Mouse (Mus musculus) hindlimb bud, embryonic 11.5 days (tissue): ENCODE data around the gene Hnrnpa1.
A peak's percentile ranks its signal among the peaks of the same experiment; 100 is the strongest.
"Not testable (repeated sequence)": the region's sequence is repeated elsewhere in the genome, so short reads cannot be mapped to it uniquely, and the experiment has no call there.

Experiments
- DNase-seq: peaks from one replicate; pipeline ENCODE4 v3.0.0-alpha.2; 2012; ENCODE audit warnings: low read depth, low spot score; ENCODE audit errors: extremely low spot score

Hnrnpa1 gene

DNA sequence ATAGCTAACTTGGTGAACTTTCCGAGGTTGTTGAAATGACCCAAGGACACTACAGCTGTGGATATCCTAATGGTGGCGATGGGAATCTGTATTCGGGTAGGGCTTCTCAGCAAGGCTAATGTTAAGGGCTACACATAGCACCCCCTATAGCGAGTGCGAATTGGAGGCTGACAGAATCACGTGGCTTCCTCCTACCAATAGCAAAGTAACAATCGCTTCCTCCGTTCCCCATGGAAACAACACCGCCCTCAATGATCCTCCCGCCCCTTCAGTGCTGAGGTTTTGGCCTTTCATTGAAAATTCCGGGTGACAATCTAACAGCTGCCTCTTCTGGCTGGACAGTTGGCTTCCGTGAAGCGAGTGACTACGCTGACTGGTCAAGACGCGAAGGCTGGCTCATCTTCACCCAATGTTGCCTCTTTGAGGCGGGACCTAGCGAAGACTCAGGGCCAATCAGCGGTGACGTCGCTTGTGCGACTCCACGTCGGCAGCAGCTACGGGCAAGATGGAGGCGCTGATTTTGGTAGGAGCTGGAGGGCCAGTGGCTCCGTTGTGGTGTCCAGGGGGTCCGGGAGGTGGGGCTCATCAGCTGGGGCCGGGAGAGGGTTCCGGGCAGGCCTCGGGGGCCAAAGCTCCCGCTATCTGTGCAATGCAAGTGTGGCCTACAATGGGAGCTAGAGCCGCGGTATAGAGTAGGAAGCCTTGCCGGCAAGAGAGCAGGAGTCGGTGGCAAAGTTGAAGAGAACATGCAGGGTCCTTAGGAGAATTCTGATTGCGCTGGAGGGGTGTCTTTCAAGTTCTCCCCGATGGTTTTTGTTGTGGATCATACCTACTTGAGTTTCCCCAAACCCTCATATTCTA lies 32.4 kb downstream of the Hnrnpa1 start, which contains the start of gene Copz1:
Gene Copz1 (plus strand): TSS at position 296 of the 861 bp plus-strand sequence.
- peak; percentile 99 for DNase-seq

DNA sequence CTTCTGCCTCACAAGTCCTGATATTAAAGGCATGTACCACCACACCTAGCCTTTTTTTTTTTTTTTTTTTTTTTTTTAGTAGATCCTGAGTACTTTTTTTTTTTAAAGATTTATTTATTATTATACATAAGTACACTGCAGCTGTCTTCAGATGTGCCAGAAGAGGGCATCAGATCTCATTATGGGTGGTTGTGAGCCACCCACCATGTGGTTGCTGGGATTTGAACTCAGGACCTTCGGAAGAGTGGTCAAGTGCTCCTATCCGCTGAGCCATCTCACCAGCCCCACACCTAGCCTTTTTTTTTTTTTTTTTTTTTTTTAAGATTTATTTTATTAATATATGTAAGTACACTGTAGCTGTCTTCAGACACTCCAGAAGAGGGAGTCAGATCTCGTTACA lies 35.7 kb downstream of the Hnrnpa1 start:
- not testable (repeated sequence) for DNase-seq

DNA sequence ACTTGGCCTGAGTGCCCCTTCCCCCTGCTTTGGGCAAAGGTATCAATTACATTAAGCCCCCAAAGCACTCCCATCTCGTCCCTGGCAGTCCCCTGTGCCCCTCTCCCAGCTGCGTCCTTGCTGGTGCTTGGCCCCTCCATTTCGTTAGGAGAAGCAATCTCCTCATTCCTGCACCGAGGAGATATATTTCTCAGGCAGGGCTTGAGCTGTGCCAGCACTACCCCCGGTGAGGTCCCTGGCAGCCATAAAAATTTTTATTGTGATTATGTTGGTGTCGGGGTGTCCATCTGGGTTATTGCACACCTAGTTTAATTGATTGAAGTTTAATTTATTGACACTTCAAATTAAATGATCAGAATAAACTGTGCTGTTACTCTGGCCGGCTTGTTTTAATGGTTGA lies 37.7 kb downstream of the Hnrnpa1 start:
- DNase-seq: no peak

DNA sequence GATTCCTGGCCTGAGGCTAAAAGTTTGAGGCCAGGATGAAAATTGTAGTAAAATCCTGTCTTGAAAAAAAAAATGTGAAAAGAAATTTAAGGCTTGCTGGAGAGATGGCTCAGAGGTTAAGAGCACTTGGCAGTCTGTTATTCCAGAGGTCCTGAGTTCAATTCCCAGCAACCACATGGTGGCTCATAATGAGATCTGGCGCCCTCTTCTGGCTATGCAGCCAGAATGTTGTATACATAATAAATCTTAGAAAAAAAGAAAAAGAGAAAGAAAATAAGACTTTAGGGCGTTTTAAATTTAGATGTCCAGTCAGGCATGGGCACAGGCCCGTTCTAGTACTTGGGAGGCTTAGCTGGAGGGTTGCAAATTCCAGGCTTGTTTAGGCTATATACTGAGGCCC lies 39.5 kb downstream of the Hnrnpa1 start:
- no peak for DNase-seq

DNA sequence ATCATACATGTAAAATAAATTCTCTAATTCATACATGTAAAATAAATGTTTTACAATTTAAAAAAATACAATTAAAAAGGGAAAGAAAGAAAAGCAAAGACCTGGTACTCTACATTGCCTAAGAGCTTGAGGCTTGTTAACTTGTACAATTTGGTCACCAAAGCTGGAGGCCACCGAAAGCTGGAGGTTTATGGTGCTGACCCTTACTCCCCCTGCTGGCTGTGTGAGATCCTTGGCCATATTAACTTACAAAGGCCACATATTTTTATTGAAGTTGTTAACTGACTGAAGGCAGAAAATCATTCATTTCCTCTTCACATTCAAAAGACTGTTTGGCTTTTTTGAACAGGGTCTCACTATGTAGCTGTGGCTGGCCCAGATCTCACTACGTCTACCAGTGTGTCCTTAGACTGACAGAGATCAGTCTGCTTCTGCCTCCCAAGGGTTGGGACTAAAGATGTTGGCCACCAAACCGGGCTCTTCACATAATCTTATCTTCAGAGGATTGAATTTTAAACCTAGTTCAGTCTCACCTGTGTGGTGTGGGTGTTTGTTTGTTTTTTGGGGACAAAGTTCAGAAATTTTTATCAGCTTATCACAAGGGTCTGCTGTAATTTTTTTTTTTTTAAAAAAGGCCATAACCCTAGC lies 40.7 kb downstream of the Hnrnpa1 start:
- DNase-seq: no peak

DNA sequence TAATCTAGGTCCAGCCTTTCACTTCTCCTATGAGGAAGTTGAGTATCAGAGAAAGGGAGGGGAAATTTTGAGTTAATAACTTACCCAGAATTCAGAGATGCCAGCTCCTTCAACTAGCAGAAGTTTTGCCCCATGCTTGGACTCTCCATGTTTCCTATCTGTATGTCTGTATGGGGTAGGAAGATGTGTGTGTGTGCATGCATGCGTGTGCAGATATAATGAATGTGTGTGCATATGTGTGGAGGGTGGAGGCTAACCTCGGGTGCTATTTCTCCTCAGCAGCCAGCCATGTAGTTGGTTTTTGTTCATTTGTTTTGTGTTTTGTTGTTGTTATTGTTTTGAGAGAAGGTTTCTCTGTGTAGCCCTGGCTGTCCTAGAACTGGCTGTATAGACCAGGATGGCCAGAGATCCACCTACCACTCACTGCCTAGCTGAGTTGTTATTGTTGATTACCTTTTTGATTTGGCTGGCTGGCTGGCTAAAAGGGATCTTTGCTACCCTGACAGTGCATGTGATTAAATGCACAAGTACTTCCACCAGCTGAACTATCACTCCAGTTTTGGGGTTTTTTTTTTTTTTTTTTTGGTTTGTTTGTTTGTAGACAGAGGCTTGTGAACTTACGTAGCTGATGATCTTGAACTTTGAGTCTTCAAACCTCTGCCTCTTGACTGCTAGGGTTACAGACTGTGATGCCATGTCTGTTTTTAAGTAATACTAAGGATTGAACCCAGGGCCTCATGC lies 41.4 kb downstream of the Hnrnpa1 start:
- DNase-seq: no peak

DNA sequence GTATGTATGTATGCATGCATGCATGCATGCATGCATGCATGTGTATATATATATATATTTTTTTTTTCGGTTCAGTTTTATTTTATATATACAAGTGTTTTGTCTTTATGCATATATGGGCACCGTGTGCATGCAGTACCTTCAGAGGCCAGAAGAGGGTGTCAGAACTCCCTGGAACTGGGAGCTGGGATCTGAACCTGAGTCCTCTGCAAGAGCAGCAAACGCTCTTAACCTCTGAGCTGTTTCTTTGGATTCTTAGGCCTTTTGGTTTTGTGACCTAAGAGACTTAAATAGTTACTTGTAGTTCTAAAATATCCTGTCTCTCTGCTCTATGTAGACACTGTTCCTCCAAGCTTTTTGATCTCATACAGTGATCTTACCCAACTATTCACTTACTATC lies 43.8 kb downstream of the Hnrnpa1 start:
- no peak for DNase-seq

DNA sequence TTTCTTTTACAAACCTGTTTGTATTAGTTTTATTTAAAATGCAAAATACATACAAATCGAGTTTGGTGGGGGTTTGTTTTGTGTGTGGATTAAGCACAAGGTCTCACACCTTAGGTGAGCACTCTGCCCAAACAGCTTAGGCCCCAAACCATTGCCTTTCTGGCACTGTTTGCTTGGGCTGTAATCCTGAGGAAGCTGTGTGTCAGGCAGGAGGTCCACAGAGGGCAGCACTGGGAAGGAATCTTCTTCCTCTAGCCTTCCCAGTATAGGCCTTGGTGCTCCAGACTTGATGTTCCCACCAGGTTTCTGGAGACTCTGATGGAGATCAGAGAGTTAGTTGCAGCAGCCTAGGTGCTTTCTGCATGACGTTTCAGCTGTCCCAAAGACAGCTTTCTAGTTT lies 44.4 kb downstream of the Hnrnpa1 start:
- DNase-seq: no peak

DNA sequence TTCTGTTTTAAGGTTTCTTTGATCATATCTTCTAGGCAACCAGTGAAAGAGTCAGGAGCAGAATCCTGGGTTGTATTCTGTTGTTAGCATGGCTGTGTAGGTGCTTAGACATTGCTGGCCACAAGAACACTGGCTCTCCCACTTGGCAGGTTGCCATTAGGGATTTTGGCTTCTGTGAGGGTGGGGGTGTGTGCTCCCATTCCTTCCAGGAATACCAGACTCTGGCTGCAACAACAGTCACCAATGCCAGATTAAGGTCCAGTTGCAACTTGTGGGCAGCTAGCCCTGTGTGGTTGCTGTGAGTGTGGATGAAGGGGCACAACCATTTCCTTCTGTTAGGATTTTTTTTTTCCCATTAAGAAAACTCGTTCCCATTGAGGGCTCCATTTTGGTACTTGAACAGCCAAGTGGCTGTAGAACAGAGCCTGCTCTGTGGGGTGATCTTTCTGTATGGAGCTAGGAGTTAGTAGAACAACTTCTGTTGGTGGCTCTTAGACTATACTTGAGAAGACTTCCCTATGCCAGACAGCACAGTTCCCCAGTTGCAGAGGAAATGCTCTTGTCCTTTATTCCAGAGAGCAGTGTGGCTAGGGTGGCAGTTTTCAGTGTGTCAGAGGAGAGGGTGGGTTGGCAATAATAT lies 45.7 kb downstream of the Hnrnpa1 start:
- no peak for DNase-seq

DNA sequence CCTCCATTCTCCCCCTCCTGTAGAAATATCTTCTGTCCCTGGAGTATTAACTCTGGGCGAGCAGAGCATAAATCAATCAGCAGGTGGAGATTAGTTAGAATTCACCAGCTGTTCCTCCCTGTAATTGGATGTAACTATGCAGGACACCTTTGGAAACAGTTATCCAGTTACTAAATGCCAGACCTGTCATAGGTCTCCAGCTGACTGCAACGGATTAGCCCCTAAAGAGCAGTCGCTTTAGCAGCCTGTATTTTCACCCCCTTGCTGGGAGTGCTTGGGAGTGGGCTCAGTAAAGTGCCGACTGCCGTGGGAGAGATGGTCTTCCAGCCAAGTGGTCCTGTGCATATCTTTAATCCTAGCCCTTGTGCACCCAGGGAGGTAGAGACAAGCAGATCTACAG lies 49.4 kb downstream of the Hnrnpa1 start:
- no peak for DNase-seq

DNA sequence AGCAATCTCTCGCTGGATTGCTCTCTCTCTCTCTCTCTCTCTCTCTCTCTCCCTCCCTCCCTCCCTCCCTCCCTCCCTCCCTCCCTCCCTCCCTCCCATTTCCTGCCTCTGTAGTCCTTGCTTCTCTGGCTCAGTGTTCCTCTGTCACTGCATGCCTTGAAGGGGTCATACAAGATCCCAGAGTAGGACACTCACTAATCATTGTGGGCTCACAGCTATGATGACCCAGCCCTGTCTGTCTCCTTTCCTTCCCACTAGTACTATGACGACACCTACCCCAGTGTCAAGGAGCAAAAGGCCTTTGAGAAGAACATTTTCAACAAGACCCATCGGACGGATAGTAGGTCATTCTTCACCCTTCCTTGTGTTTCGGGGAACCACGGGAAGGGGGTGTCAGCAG lies 50.2 kb downstream of the Hnrnpa1 start:
- no peak for DNase-seq

DNA sequence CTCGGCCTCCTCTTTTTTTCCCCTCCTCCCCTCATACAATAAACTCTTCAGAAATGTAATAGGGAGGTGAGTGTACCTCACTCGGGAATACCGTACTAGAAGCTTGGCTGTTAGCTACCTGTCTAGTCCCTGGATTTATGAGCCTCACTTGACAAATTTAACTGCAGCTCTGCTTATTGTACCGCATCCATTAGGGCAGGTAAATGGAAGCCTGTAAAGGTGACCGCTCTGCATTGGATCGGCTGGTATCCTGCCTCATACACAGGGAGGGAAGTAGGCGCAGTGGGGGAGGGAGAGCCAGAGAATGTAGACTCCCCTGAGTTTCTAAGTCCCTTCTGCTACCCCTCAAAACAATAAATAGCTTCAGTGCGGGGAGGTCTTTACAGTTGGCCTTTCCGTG lies 50.6 kb downstream of the Hnrnpa1 start:
- DNase-seq: no peak

DNA sequence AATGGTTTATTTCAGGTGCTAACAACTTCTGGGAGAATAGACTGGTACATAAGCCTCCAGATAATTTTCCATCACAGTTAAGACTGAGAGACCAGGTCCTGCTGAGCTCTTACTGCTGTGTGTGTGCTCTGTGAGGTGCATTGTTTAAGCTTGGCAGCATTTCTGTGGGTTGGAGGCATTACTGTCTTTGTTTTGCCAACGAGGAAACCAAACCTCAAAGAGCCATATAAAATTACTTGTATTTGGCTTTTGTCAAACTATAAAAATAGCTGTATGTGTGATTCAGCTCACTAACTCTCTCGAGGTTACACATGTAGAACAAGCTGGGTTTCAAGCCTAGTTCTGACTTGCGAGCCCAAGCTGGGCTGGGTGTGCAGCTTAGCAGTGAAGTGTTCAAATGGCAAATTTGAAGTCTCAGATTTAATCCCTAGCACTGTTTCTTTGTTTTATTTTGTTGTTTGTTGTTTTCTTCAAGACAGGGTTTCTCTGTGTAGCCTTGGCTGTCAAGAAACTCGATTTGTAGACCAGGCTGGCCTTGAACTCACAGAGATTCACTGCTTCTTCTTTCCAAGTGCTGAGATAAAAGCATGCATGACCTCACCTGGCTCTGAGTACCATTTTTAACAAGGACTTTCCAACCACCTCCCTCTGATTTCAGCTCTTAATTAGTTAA lies 52.6 kb downstream of the Hnrnpa1 start:
- DNase-seq: no peak

DNA sequence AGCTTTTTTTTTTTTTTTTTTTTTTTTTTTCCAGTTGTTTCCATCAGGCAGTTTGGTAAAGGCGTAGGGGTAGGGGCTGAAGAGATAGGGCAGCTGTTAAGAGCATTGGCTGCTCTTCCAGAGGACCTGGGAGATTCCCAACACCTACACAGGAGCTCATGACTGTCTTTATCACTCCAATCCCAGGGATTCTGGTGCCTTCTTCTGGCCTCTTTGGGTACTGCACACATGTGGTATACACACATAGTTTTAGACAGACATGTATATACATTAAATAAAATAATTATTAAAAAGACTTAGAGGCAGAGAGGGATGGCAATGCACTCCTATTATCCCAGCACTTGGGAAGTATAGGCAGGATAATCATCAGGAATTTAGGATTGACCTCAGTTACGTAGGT lies 53.1 kb downstream of the Hnrnpa1 start:
- no peak for DNase-seq

DNA sequence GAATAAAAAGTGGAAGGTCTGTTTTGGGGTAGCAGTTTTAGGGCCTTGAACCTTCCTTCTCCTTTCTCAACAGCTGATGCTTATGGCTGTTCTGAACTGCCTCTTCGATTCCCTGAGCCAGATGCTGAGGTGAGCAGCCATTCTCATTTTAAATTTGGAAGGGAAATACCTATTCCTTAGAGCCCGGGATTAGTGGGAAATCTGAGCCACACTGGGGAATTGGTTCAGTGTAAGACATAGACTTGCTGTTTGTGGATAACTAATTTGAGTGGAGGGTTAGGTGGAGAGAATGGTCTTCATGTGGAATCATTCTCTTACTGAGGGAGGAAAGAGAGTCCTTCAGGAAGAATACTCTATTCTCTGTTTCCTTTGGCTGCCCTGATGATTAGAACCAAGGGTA lies 54.4 kb downstream of the Hnrnpa1 start:
- no peak for DNase-seq

DNA sequence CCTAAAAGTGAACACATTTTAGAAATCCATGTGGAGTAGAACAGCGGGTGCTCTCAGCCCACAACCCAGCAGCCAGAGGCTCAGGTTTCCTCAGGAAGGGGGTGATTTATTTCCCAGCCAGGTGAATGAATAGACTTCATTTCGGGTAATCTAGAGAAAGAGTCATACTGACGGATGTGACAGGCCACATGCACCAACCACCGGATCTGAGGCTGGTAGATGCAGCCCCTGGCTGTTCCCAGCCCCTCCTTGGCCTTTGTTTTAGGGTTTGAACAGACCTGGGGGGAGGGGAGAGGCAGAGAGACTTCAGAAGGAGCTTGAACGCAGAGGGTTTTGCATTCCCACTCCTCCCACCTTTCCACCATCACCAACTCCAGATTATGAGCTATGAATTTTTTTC lies 55.6 kb downstream of the Hnrnpa1 start:
- no peak for DNase-seq
